Mouse (Mus musculus): ENCODE measurements at regions not wholly inside any gene's neighbourhood (a gene's known extent, or its start where the extent isn't known, plus 50 kb on each side); places are given as distances from the start of the nearest gene placed in this dataset.

GRCm38 (mm10) chr9:101507023-101507690 is 255.6 kb upstream of the Ppp2r3a start:
- TF ChIP-seq CTCF (IDR thresholded peaks at IDR 0.05; ENCODE audit: low read depth) (no peak), EP300 (IDR thresholded peaks at IDR 0.05; ENCODE audit: low read depth) (no peak)

Data from liver, embryonic 14.5 days (tissue).